Mouse (Mus musculus): Measurements from ENCODE around the gene Pitpnm1.
"Not testable (repeated sequence)": the region's sequence is repeated elsewhere in the genome, so short reads cannot be mapped to it uniquely, and the experiment has no call there.

Pitpnm1 gene

DNA sequence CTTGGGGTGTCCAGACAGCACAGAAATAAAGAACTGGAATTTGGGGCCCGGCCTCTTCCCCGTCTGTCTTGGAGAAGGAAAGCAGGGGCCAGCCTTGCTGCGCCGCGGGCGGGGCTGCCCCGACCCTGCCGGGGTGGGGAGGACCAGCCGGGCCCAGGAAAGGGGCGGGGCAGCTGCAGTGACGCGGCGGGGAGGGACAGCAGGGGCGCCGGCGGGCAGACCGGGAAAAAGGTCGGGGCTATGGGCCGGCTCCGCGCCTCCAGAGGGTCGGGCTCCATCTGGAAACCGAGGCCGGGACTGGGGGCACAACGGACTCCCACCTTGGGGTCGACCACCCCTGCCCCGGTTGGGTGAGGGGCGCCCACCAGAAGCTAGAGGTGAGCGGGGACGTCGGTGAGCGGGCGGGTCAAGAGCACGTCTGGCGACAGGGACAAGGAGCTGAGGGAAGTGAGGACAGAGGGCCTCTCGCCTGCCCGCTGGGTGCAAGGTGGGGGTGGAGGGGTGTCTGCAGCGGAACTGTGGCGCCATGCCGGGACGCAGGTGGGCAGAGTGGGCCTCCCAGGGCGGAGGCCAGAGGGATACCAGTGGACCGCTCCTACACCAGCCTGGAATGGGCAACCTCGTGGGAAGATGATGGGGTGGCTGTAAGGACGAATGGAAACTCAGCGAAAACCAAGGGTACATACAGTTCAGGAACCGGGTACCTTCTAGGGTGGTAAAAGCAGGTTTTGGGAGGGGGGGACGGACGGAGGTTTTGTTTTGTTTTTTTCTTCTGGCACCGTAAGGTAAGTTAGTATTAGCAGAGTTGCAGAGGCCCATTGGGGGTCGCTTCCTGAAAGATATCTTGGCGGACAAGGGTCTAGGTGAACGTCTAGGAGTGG is at the start of gene Pitpnm1:
Gene Pitpnm1, plus strand, starts transcription at position 162 of the 881 bp plus-strand sequence.
- H3K27me3 ChIP-seq (ENCODE audit: control insufficient read depth, insufficient read depth, low read length, poor library complexity, severe bottlenecking): no peaks in the 10 kb centered on the region
- peak; percentile 66 for DNase-seq (ENCODE audit: low read depth, low spot score)

DNA sequence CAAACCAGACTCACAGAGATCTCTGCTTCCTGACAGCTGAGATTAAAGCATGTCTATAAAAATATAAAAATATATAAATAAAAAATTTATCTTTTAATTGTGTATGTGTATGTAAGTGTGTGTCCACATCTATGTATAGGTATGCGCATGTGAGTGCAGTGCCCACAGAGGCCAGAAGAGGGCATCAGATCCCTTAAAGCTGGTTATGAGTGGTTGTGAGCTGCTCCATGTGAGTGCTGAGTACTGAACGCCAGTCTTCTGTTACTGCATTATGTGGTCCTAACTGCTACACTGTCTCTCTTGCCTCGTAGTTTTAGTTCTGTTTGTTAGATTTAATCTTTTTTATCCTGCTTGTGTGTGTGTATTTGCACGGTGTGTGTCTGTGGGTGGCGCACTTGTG is 48.8 kb upstream of the Pitpnm1 start:
- Histone ChIP-seq H3K36me3 (ENCODE audit: control insufficient read depth, insufficient read depth, low read length, poor library complexity, severe bottlenecking) (no peaks in the 10 kb centered on the region), H3K27me3 (ENCODE audit: control insufficient read depth, insufficient read depth, low read length, poor library complexity, severe bottlenecking) (no peaks in the 10 kb centered on the region)
- peak; percentile 31 for DNase-seq (ENCODE audit: low read depth, low spot score)

More for the DNA sequence above, at the start of gene Pitpnm1:
- peaks cover 3% of the 10 kb centered on the region for H3K36me3 ChIP-seq (ENCODE audit: control insufficient read depth, insufficient read depth, low read length, poor library complexity, severe bottlenecking)

DNA sequence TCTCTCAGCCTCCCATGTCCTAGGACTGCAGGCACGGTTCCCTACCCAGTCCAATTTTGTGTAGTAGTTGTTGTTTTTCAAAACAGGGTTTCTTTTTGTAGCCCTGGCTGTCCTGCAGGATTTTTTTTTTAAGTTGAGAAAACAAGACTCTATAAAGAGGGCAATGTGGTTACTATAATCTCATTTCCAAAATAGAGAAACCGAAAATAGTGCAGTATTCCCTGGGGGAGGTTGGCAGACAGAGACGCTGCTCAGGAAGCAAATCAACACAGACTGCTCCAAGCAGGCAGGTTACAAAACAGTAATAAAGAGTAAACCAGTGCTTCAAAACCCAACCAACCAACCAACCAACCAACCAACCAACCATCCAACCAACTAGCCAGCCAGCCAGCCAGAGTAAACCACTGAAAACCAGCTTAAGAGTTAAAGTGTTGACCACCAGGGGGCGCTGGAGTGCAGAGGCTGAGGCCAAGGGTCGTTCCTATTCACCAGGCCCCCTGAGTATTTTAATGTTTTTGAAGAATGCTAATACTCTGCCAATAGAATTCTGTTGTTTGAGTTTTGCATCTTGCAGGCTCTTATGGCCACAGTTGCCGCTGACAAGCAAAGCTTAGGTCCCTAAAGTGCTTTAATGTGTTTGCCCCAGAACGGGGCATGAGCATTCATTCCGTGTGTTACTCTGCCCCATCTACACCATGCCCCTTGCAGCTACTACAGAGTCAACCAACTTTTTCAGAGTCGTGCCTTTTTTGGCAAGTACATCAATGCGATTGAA is 47.9 kb upstream of the Pitpnm1 start:
- peak; percentile 81 for DNase-seq (ENCODE audit: low read depth, low spot score)
- H3K36me3 ChIP-seq (ENCODE audit: control insufficient read depth, insufficient read depth, low read length, poor library complexity, severe bottlenecking): no peaks in the 10 kb centered on the region
- no peaks in the 10 kb centered on the region for H3K27me3 ChIP-seq (ENCODE audit: control insufficient read depth, insufficient read depth, low read length, poor library complexity, severe bottlenecking)

- peak; percentile 25 for DNase-seq (ENCODE audit: low read depth, low spot score)
- Histone ChIP-seq H3K27me3 (ENCODE audit: control insufficient read depth, insufficient read depth, low read length, poor library complexity, severe bottlenecking) (no peaks in the 10 kb centered on the region), H3K36me3 (ENCODE audit: control insufficient read depth, insufficient read depth, low read length, poor library complexity, severe bottlenecking) (no peaks in the 10 kb centered on the region)
Observed at GRCm38 (mm10) chr19:4052516-4053030, 47.2 kb upstream of the Pitpnm1 start.

DNA sequence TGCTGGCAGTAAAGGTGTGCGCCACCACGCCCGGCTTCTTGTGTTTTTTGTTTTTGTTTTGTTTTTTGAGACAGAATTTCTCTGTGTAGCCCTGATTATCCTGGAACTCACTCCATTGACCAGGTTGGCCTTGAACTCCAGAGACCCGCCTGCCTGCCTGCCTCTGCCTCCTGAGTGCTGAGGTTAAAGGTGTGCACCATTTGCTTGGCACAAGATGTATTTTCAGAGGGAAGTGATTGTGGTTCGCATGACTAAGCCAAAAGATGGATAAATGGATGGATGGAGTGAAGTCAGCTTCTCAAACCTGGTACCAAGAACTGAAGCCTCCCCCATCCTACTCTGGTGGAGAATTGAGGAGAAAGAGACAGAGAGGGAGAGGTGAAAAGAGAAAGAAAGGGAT is 45.2 kb upstream of the Pitpnm1 start:
- no peaks in the 10 kb centered on the region for H3K36me3 ChIP-seq (ENCODE audit: control insufficient read depth, insufficient read depth, low read length, poor library complexity, severe bottlenecking)
- no peak for DNase-seq (ENCODE audit: low read depth, low spot score)
- H3K27me3 ChIP-seq (ENCODE audit: control insufficient read depth, insufficient read depth, low read length, poor library complexity, severe bottlenecking): no peaks in the 10 kb centered on the region

GRCm38 (mm10) chr19:4055216-4055946 is 44.4 kb upstream of the Pitpnm1 start:
- no peaks in the 10 kb centered on the region for H3K36me3 ChIP-seq (ENCODE audit: control insufficient read depth, insufficient read depth, low read length, poor library complexity, severe bottlenecking)
- H3K27me3 ChIP-seq (ENCODE audit: control insufficient read depth, insufficient read depth, low read length, poor library complexity, severe bottlenecking): no peaks in the 10 kb centered on the region
- no peak for DNase-seq (ENCODE audit: low read depth, low spot score)

- no peaks in the 10 kb centered on the region for H3K36me3 ChIP-seq (ENCODE audit: control insufficient read depth, insufficient read depth, low read length, poor library complexity, severe bottlenecking)
- DNase-seq (ENCODE audit: low read depth, low spot score): no peak
- H3K27me3 ChIP-seq (ENCODE audit: control insufficient read depth, insufficient read depth, low read length, poor library complexity, severe bottlenecking): no peaks in the 10 kb centered on the region
Observed at GRCm38 (mm10) chr19:4055947-4056693, 43.7 kb upstream of the Pitpnm1 start.

GRCm38 (mm10) chr19:4056727-4057126 is 43.1 kb upstream of the Pitpnm1 start:
- DNase-seq (ENCODE audit: low read depth, low spot score): no peak
- Histone ChIP-seq H3K27me3 (ENCODE audit: control insufficient read depth, insufficient read depth, low read length, poor library complexity, severe bottlenecking) (no peaks in the 10 kb centered on the region), H3K36me3 (ENCODE audit: control insufficient read depth, insufficient read depth, low read length, poor library complexity, severe bottlenecking) (no peaks in the 10 kb centered on the region)

DNA sequence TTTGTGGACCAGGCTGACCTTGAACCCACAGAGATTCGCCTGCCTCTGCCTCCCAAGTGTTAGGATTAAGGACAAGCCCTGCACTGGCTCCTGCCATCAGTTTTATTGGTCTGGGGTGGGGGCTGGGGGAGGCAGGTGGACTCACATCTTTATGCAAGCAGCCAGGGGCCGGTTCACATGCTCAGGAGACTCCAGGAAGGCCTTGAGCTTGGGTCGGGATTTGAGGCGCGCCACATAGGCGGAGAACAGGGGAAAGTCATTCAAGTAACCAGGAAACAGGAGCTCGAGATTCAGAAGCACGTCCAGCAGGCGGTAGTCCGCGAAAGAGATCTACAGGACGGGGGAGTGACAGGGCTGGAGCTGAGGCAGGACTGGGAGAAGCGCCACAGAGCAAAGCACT is 42.4 kb upstream of the Pitpnm1 start:
- Histone ChIP-seq H3K27me3 (ENCODE audit: control insufficient read depth, insufficient read depth, low read length, poor library complexity, severe bottlenecking) (no peaks in the 10 kb centered on the region), H3K36me3 (ENCODE audit: control insufficient read depth, insufficient read depth, low read length, poor library complexity, severe bottlenecking) (no peaks in the 10 kb centered on the region)
- DNase-seq (ENCODE audit: low read depth, low spot score): no peak

GRCm38 (mm10) chr19:4057962-4058361 is 41.8 kb upstream of the Pitpnm1 start:
- H3K27me3 ChIP-seq (ENCODE audit: control insufficient read depth, insufficient read depth, low read length, poor library complexity, severe bottlenecking): no peaks in the 10 kb centered on the region
- H3K36me3 ChIP-seq (ENCODE audit: control insufficient read depth, insufficient read depth, low read length, poor library complexity, severe bottlenecking): no peaks in the 10 kb centered on the region

GRCm38 (mm10) chr19:4058581-4058980 is 41.2 kb upstream of the Pitpnm1 start:
- H3K36me3 ChIP-seq (ENCODE audit: control insufficient read depth, insufficient read depth, low read length, poor library complexity, severe bottlenecking): no peaks in the 10 kb centered on the region
- no peak for DNase-seq (ENCODE audit: low read depth, low spot score)
- H3K27me3 ChIP-seq (ENCODE audit: control insufficient read depth, insufficient read depth, low read length, poor library complexity, severe bottlenecking): no peaks in the 10 kb centered on the region

More at GRCm38 (mm10) chr19:4057962-4058361, 41.8 kb upstream of the Pitpnm1 start:
- DNase-seq (ENCODE audit: low read depth, low spot score): no peak

DNA sequence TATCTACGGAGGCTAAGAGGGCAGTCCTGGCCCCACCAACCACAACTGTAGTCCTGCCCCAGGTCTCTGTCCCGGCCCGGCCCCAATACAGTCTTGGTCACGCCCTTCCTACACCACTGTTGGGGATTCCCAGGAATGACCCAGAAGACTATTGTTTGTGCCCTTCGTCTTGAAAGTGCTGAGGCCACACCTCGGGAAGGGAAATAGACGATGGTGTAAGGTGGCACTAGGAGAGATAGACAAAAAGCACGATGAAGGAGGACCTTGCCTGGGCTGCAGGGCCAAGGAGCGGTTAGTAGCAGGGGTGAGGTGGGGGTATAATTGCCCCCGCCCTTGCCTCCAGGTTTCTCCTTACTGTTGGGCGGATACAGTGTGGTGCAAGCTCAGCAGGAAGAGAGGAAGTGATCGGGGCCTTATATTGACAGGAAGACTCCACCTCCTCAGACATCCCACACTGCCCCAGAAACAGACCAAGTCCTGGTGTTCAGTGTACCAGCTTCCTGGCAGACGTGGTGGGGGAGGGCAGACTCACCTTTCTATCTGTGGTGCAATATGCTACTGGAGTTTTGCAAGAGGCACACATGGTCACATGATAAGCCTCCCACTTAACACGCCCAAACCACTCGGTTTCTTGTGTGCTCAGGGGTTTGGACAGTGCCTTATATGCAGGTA is 40.6 kb upstream of the Pitpnm1 start, which contains the start of gene Gstp3:
Gene Gstp3, minus strand, starts transcription at position 501 of the 672 bp plus-strand sequence.
- DNase-seq (ENCODE audit: low read depth, low spot score): no peak
- Histone ChIP-seq H3K36me3 (ENCODE audit: control insufficient read depth, insufficient read depth, low read length, poor library complexity, severe bottlenecking) (no peaks in the 10 kb centered on the region), H3K27me3 (ENCODE audit: control insufficient read depth, insufficient read depth, low read length, poor library complexity, severe bottlenecking) (no peaks in the 10 kb centered on the region)

DNA sequence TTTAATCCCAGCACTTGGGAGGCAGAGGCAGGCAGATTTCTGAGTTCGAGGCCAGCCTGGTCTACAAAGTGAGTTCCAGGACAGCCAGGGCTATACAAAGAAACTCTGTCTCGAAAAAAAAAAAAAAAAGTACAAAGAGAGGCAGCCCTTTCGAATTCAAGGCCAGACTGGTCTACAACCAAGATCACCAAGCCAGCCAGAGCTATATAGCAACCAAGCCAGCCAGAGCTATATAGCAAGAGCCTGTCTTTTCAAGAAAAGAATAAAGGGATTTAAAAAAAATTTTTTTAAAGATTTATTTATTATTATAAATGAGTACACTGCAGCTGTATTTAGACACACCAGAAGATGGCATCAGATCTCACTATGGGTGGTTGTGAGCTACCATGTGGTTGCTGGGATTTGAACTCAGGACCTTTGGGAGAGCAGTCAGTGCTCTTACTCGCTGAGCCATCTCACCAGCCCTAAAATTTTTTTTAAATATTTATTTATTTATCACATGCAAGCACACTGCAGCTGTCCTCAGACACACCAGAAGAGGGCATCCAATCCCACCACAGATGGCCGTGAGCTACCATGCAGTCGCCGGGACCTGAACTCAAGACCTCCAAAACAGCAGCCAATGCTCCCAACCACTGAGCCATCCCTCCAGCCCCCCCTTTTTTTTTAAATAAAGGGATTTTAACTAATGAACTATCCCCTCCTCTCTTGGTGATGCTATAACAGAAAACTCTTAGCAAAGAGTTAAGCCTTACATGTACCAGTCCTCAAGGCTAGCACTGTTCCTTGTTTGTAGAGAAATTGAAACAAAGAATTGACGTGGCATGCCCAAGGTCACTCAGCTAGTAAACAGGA is 39.5 kb upstream of the Pitpnm1 start:
- not testable (repeated sequence) for H3K27me3 ChIP-seq (ENCODE audit: control insufficient read depth, insufficient read depth, low read length, poor library complexity, severe bottlenecking); H3K36me3 ChIP-seq (ENCODE audit: control insufficient read depth, insufficient read depth, low read length, poor library complexity, severe bottlenecking); DNase-seq (ENCODE audit: low read depth, low spot score)

All from splenic B cell, adult 2 months (primary cell).